Mouse (Mus musculus) embryonic facial prominence, embryonic 15.5 days (tissue): Measurements from ENCODE around the gene Gnl3l. TPM values are rescaled to one million over a fixed set of nuclear protein-coding genes. Genes with fewer than 3 reads are reported as not detected.

Experiments used
- ATAC-seq: fragments of 200-750 bp; cut with Nextera tagmentation; 2 replicates; pipeline ENCODE4 v1.8.0; 2017; ENCODE audit warnings: low read depth, moderate TSS enrichment; ENCODE audit not compliant: insufficient number of reproducible peaks, low FRiP score, low TSS enrichment
- H3K27ac ChIP-seq: fragments of 300-500 bp; sonication (generic); replicated peaks from 2 replicates; pipeline ENCODE4 v1.5.1; 2015; ENCODE audit warnings: mild to moderate bottlenecking, inconsistent platforms
- H3K27me3 ChIP-seq: fragments of 300-500 bp; sonication (generic); 2 replicates; pipeline ENCODE4 v1.6.1; 2015; ENCODE audit warnings: inconsistent platforms
- H3K36me3 ChIP-seq: fragments of 300-500 bp; sonication (generic); 2 replicates; pipeline ENCODE4 v1.6.1; 2015; ENCODE audit warnings: mild to moderate bottlenecking, inconsistent platforms
- H3K4me1 ChIP-seq: fragments of 300-500 bp; sonication (generic); 2 replicates; pipeline ENCODE4 v1.6.1; 2015; ENCODE audit warnings: inconsistent platforms
- H3K4me2 ChIP-seq: fragments of 300-500 bp; sonication (generic); replicated peaks from 2 replicates; pipeline ENCODE4 v1.6.1; 2015; ENCODE audit warnings: mild to moderate bottlenecking, inconsistent platforms
- H3K4me3 ChIP-seq: fragments of 300-500 bp; sonication (generic); replicated peaks from 2 replicates; pipeline ENCODE4 v1.5.1; 2015; ENCODE audit warnings: mild to moderate bottlenecking, inconsistent platforms
- H3K9ac ChIP-seq: fragments of 300-500 bp; sonication (generic); 2 replicates; pipeline ENCODE4 v1.6.1; 2015; ENCODE audit warnings: inconsistent platforms
- H3K9me3 ChIP-seq: fragments of 300-500 bp; sonication (generic); replicated peaks from 2 replicates; pipeline ENCODE4 v1.6.1; 2016; ENCODE audit warnings: inconsistent platforms
- WGBS: fragments of 180-500 bp; shearing (Covaris S2); methylation state at CpG from one replicate; pipeline ENCODE4 v1.1.7; 2015; 5-methylcytosine and 5-hydroxymethylcytosine counted together
- polyA plus RNA-seq: library from polyadenylated mRNA; unstranded; fragments of >200 nt; fragmentation: Nextera tagmentation; extraction: Ambion mirVana; gene quantifications from 2 replicates; pipeline ENCODE4 v1.2.1, GENCODE M21; 2015

The Gnl3l gene
- polyA plus RNA-seq, result 27.6 and 27.9 TPM in 2 replicates

DNA sequence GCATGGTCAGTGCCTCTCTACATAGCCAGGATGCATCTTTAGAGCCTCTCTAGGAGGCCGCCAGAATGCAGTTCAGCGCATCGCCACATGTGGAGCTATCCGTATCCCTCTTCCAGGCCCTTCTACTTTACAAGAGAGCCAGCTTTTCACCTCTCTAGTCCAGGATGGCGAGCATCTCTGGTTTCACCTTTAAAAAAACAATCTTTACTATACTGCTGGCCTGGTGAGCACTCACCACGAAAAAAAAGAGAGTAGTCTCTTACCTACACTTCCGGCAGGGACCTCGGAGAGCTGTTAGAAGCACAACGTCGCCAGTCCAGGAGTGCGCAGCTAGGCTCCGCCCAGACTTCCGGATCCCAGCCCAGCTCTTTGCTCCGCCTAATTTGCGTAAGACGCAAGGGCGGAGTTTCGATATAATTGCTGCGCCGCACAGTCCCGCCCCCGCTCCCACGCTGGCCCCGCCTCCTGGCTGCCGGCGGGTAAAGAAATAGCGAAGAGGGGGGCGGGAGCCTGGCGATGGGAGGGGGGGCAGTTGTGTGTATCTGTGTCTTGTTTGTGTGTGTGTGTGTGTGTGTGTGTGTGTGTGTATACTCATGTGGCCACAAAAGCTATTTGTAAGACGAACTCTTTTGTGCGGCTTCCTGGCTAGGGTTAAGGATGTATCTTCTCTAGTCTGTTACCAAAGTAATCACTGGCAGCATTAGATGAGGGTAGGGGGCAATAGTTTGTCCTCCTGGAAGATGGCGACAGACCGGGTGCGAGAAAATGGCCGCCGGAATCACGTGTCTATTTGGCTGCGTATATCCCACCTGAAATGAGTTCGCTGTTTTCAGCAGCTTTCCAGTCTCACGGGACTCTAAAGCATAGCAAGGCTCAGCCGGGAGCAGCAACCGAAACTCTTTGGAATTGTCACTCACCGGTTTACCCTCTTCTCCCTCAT, at the start of gene Gnl3l:
Gene Gnl3l (minus strand): TSS at position 385 of the 940 bp plus-strand sequence.
- Histone ChIP-seq H3K4me1 (0 out of 2 replicates have a peak, but pooled peaks cover 4% of the 10 kb centered on the region), H3K36me3 (peaks cover 2% of the 10 kb centered on the region; the same call in 1 of the 2 replicates), H3K9ac (peak within 1 kb of the TSS; percentile 26), H3K9me3 (no peaks in the 10 kb centered on the region), H3K4me2 (peak within 1 kb of the TSS; percentile 49), H3K4me3 (peak within 1 kb of the TSS; percentile 52), H3K27me3 (no peaks in the 10 kb centered on the region), H3K27ac (peak within 1 kb of the TSS; percentile 88)
- ATAC-seq, result peak; percentile 96
- WGBS, result 19% methylated on average over 43 of the region's 43 CpGs

DNA sequence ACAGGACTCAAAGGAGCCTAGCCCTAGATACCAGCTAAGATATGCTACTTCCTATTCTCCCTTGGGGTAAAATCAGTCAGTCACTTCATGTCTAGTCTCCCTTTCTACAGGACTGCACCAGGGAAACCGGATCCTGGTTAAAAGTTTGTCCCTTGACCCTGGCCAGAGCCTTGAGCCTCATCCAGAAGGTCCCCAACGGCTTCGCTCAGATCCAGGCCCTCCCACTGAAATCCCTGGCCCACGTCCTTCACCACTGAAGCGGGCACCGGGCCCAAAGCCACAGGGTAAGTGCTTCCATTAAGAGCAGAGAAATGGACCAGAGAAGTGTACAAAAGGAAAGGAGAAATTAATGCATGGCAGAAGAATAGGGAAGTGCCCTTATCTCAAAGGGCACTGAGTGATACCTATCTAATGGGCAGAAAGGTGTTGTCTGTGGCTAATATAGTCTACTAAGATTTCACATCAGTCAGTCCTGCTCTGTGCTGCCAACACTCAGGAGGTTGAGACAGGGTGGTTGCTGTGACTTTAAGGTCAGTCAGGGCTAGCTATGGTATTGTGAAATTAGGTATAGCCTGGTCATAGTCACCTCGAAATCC, 49.0 kb upstream of the Gnl3l start:
- no peaks in the 10 kb centered on the region for H3K4me1 ChIP-seq
- no peaks in the 10 kb centered on the region for H3K9me3 ChIP-seq
- no peaks in the 10 kb centered on the region; the same call in 1 of the 2 replicates for H3K27me3 ChIP-seq
- H3K36me3 ChIP-seq, result peaks cover 15% of the 10 kb centered on the region
- H3K4me3 ChIP-seq, result no peak overlapping the region
- H3K9ac ChIP-seq, result no peak overlapping the region
- 75% methylated on average over 7 of the region's 7 CpGs for WGBS
- no peak for ATAC-seq
- H3K4me2 ChIP-seq, result no peak overlapping the region
- H3K27ac ChIP-seq, result no peak overlapping the region

DNA sequence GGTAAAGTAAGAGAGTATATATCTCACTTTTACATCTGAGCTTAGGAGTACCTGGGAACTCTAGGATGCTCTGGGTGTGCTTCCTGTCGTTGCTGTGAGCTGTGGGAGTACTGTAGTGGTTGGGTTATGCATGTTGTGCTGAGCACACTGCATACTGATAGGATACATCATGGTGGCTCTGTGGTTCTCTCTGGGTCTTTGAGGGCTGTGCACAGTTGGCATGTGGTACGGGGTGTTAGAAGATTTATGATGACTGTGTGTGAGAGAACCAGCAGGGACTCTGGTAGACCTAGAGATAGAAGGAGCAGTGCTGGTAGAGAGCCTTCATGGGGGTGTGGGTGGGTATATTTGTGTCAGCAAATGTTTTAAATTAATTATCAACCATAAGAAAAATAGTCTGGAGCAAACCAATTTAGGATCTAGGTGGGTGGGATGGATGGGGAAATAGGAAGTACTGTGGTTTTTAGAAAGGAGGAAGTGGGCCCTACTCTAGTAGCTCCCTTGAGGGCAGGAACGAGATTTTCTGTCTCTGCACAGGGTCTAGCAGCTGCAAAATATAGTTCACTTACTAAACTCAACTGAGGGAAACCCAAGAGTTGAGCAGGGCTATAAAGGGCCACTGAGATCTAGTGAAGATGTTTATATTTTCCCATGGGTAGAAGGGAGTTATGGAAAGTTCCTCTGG, 44.6 kb upstream of the Gnl3l start:
- Histone ChIP-seq H3K4me3 (no peak overlapping the region), H3K36me3 (no peaks in the 10 kb centered on the region), H3K9ac (no peak overlapping the region), H3K4me2 (no peak overlapping the region), H3K9me3 (no peaks in the 10 kb centered on the region), H3K27ac (no peak overlapping the region), H3K27me3 (no peaks in the 10 kb centered on the region; the same call in none of the 2 replicates), H3K4me1 (no peaks in the 10 kb centered on the region)
- WGBS, result 77% methylated on average over 3 of the region's 3 CpGs
- ATAC-seq, result no peak

DNA sequence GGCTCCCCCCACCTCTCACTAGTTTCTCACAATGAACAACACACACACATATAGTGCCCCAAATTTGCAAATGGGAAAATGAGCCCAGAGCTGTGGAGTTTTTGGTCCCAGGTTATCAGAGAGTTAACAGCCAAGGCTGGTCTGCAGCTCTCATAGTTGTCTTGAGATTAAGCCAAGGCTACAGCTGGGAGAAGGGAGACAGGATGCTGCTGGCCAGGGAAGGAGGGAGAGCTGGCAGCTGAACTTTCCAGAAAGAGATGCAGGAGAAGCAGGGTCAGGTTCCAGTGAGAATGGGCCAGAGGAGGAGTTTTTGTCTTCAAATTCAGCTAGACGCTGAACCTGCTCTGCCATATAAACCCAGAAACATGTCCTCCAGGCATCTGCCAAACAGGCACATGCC, 42.2 kb upstream of the Gnl3l start:
- Histone ChIP-seq H3K36me3 (no peaks in the 10 kb centered on the region), H3K9me3 (no peaks in the 10 kb centered on the region), H3K4me1 (peaks cover 3% of the 10 kb centered on the region; the same call in 1 of the 2 replicates), H3K4me2 (no peak overlapping the region), H3K4me3 (no peak overlapping the region), H3K27me3 (no peaks in the 10 kb centered on the region; the same call in none of the 2 replicates), H3K9ac (no peak overlapping the region), H3K27ac (no peak overlapping the region)
- ATAC-seq, result no peak
- 70% methylated on average over 1 of the region's 1 CpGs for WGBS

DNA sequence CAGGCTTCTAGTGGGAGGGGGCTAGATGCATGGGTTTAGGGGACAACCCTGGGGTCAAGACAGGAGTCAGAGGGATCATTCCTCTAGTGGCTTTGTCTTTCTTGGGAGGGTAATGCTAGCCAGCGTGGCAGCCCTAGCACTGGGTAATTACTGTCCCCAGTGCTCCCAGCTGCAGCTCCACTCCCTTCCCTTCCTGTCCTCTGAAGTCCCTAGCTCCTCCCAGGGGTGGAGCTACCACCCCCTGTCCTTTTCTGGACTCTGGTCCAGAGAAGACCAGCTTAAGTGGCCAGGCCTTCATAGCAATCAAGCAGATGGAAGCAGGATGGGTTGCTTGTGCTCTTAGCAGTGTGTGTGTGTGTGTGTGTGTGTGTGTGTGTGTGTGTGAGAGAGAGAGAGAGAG, 38.4 kb upstream of the Gnl3l start:
- no peak overlapping the region for H3K4me2 ChIP-seq
- H3K27me3 ChIP-seq, result no peaks in the 10 kb centered on the region; the same call in 1 of the 2 replicates
- H3K4me1 ChIP-seq, result peaks cover 4% of the 10 kb centered on the region; the same call in 1 of the 2 replicates
- H3K27ac ChIP-seq, result no peak overlapping the region
- H3K4me3 ChIP-seq, result no peak overlapping the region
- peak; percentile 43; the same call in 1 of the 2 replicates for ATAC-seq
- H3K36me3 ChIP-seq, result no peaks in the 10 kb centered on the region
- H3K9ac ChIP-seq, result no peak overlapping the region
- WGBS, result 31% methylated on average over 1 of the region's 1 CpGs
- H3K9me3 ChIP-seq, result no peaks in the 10 kb centered on the region

DNA sequence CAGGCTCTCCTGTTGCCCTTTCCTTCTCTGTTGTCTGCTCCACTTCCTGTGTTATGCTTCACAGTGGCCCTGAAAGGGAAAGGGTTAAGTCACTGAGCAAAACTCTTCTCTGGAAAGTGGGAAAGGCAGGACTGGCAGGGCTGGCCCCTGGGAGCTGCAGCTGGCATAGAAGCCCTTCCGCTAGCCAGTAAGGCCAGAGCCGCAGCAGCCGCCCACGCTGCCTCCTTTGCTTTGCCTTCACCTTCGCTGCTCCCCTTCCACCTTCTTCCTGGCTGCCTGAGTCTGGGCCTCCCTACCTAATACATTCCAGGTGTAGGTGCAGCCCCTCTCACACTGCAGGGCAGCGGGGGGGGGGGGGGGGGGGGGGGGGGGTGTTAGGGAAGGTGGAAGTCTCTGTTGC, 37.4 kb upstream of the Gnl3l start:
- Histone ChIP-seq H3K9ac (no peak overlapping the region), H3K4me1 (peaks cover 6% of the 10 kb centered on the region; the same call in 1 of the 2 replicates), H3K4me2 (0 out of 2 replicates have a peak overlapping the region, but pooled peaks have one; percentile 22), H3K4me3 (no peak overlapping the region), H3K27ac (0 out of 2 replicates have a peak overlapping the region, but pooled peaks have one; percentile 48), H3K36me3 (no peaks in the 10 kb centered on the region), H3K9me3 (no peaks in the 10 kb centered on the region), H3K27me3 (no peaks in the 10 kb centered on the region; the same call in 1 of the 2 replicates)
- ATAC-seq, result no peak
- 50% methylated on average over 1 of the region's 6 CpGs for WGBS

DNA sequence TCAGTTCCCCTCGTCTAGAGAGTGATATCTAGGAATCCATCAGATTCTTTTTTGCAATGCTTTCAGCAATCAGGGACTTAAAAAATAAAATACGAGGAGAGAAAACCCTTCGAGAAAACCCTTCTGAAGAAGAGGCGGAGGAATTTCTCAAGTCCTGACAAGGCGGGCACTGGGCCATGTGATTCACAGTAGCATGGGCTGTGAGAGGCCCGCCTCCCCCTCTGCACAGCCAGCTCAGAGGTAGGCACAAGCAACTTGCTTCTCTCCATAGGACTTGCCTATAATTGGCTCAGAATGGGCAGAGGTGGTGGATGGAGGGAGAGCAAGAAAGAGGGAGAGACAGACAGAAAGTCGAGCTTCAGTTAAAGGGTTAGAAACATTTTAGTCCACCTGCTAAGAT, 33.2 kb upstream of the Gnl3l start:
- ATAC-seq, result no peak
- Histone ChIP-seq H3K4me1 (peaks cover 17% of the 10 kb centered on the region), H3K4me2 (no peak overlapping the region), H3K9ac (no peak overlapping the region), H3K9me3 (no peaks in the 10 kb centered on the region), H3K27me3 (no peaks in the 10 kb centered on the region), H3K36me3 (no peaks in the 10 kb centered on the region), H3K27ac (no peak overlapping the region), H3K4me3 (no peak overlapping the region)
- WGBS, result 56% methylated on average over 7 of the region's 7 CpGs

DNA sequence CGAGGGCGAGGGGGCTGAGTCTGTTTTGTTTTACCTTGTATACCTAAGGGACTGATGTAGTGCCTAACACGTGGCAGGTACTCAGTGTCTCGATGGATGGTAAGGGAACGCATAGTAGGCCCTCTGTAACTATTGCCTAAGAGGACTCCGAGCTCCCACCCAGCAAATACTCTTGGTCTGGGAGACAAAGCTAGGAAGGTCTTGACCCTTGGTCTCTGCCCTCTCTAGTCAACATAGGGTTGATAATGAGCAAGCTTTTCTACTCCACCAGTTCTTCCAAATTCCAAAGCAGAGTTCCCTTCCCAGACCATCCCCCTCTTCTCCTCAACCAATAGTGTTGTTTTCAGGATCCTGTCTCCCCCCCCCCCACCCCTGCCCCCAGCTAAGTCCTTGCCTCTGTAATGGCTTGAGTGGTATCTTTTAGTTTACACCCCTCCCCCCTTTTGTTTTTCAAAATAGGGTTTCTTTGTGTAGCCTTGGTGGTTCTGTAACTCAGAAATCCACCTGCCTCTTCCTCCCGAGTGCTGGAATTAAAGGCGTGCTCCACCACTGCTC, 32.6 kb upstream of the Gnl3l start:
- H3K4me2 ChIP-seq, result 0 out of 2 replicates have a peak overlapping the region, but pooled peaks have one; percentile 51
- 48% methylated on average over 8 of the region's 8 CpGs for WGBS
- ATAC-seq, result no peak
- no peak overlapping the region for H3K9ac ChIP-seq
- H3K4me3 ChIP-seq, result no peak overlapping the region
- H3K4me1 ChIP-seq, result peaks cover 17% of the 10 kb centered on the region
- no peaks in the 10 kb centered on the region for H3K36me3 ChIP-seq
- no peaks in the 10 kb centered on the region for H3K9me3 ChIP-seq
- H3K27me3 ChIP-seq, result no peaks in the 10 kb centered on the region
- H3K27ac ChIP-seq, result no peak overlapping the region

DNA sequence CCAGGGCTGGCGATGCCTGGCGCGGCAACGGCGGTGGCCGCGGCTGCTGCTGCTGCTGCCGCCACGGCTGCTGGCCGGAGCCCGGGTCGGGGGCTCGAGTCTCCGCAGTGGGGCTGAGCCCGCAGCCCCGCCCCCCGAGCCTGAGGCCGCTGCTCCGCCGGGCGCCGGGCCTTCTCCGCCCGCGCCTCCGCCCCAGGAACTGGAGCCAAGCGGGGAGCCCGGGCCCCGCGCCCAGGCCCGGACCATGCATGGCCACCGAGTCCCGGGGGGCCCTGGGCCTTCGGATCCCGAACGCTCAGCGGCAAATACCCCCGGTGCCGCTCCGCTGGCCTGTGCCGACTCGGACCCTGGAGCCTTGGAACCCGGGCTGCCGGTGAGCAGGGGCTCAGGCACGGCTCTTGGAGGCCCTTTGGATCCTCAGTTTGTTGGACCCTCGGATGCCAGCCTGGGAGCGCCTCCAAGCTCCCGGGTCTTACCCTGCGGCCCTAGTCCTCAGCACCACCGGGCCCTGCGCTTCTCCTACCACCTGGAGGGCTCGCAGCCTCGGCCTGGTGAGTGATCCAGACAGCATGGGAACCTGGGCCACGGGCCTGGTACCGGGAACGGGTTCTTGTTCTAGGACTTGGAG, 30.4 kb upstream of the Gnl3l start:
- H3K4me1 ChIP-seq, result peaks cover 13% of the 10 kb centered on the region
- no peaks in the 10 kb centered on the region for H3K9me3 ChIP-seq
- no peaks in the 10 kb centered on the region for H3K36me3 ChIP-seq
- peak overlapping the region; percentile 51 for H3K4me2 ChIP-seq
- ATAC-seq, result peak; percentile 75; the same call in 1 of the 2 replicates
- 26% methylated on average over 45 of the region's 56 CpGs for WGBS
- H3K27me3 ChIP-seq, result no peaks in the 10 kb centered on the region
- peak overlapping the region; percentile 91 for H3K27ac ChIP-seq
- H3K4me3 ChIP-seq, result peak overlapping the region; percentile 61
- H3K9ac ChIP-seq, result peak overlapping the region; percentile 57

DNA sequence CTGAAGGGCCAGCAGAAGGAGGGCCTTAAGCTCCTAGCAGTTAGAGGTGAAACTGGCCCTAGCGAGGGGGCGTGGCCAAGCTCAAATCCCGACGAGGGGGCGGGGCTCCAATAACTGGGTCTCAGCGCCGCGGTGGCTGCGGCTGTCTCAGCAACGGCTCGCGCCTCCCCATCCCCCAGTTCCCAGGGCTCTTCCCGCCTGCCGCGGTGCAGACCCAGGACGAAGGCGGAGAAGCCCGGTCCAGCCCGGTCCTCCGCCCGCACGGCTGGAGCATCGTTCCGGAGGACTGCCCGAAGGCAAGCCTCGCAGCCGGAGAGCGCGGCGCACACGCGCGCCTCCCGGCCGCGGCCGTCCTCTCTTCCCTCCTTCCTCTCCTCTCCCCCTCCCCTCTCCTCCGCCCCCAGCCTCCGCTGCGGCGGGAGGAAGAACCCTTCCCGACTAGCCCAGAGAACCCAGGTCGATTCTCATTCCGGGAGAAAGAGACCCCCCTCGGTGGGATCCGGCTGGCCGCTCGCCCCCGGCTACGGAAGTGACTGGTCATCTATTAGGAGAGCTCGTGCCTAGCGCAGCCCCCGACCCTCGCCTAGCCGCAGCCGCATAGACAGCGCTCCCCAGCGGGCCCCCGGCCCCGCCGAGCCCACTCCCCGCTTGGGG, 29.8 kb upstream of the Gnl3l start:
- peak overlapping the region; percentile 91 for H3K27ac ChIP-seq
- ATAC-seq, result peak; percentile 88
- H3K4me1 ChIP-seq, result peaks cover 13% of the 10 kb centered on the region
- peak overlapping the region; percentile 57 for H3K9ac ChIP-seq
- no peaks in the 10 kb centered on the region for H3K27me3 ChIP-seq
- H3K9me3 ChIP-seq, result no peaks in the 10 kb centered on the region
- 18% methylated on average over 44 of the region's 62 CpGs for WGBS
- H3K36me3 ChIP-seq, result no peaks in the 10 kb centered on the region
- H3K4me2 ChIP-seq, result peak overlapping the region; percentile 51
- H3K4me3 ChIP-seq, result peak overlapping the region; percentile 61
